Mouse (Mus musculus) left cerebral cortex, adult 6 months (tissue): ENCODE data around the gene Cdca3. TPM values are rescaled to one million over a fixed set of nuclear protein-coding genes. Genes with fewer than 3 reads are reported as not detected.

ENCODE experiments used
- long read RNA-seq, 2 experiments: library from polyadenylated mRNA; unstranded; transcript quantifications; one replicate each; pipeline ENCODE4 v2.0.0; 2019 to 2020
- polyA plus RNA-seq: library from polyadenylated mRNA; unstranded; fragments of <200 nt; fragmentation: Nextera tagmentation; gene quantifications from 2 replicates; pipeline ENCODE4 v1.2.3, GENCODE M21; 2021

The Cdca3 gene
- polyA plus RNA-seq = 0.65 and 0.78 TPM in 2 replicates
- long read RNA-seq, experiment 1, partial matches to known transcripts = 1 of 4 reads
- long read RNA-seq, experiment 1, other reads (novel, unspliced or antisense) = 0 of 4 reads
- long read RNA-seq, experiment 2 = 0 reads

DNA sequence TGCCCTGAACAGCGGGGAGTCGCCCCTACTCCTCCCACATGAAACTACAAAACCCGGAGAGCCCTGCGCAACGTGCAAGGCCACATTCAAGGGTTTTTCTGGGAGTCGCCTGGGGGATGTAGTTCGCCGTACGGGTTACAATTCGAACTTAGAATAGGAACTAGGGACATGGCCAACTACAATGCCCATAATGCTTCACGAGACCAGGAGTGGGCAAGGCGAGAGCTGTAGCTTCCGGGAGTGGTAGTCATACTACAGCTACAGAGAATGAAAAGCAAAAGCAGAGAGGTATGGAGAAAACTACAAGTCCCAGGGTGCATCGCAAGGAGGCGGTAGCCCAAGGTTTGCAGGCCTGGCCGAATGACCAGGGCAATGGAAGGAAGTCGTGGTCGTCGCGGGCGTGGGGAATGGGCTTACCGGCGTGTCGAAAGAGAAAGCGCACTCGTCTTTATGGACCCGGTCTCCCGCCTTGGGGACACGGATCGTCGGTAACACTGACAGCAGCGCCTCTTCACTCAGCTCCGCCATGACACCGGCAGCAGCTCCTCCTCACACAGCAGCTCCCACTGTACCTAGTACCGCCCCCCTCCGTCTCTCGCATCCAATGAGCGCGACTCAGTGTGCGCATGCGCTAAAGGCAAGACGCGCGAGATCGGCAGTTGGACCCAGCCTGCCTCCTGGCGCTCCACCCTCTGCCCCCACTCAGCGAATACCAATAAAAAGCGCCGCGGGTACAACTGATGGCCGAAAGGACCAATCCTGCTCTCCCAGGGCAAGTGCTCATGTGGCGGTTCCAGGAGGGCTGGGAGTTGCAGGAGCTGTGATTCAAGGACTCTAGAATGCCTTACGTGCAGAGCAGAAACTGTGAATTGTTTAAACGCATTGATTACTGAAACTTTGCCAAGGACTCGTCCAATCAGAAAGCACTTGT lies at the start of gene Cdca3, which contains the start of gene Usp5:
Gene Cdca3 (plus strand): TSS at position 680 of the 931 bp plus-strand sequence.
Gene Usp5 (minus strand): TSS at position 617 of the 931 bp plus-strand sequence.

DNA sequence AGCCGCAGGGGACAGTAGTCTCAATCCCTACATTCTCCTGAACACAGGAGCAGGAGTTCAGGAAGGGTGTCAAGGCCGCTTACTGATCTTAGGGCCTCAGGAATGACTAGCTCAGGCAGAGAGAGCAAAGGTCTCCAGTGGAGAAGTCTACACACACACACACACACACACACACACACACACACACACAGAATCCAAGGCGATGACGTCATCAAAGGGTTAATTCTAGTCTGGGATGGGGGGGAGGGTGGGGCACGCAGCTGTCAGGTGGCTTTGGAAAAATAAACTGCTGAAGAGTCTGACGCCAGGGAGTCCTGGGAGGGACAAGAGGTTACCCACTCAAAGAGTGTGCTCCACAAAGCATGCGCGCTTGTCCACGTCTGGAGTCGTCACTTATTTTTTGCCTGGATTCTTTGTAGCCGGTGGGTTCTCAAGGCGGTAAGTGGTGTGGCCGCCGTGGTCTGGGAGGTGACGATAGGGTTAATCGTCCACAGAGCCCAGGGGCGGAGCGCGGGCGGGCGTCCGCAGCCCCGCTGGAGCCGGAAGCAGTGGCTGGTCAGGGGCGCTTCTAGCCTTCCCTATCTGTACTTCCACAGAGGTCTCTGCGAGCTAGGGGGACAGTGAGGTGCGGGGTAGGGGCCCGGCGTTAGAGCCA lies 20.9 kb upstream of the Cdca3 start, which contains the start of gene Spsb2:
Gene Spsb2 (plus strand): TSS at position 304 of the 655 bp plus-strand sequence.

DNA sequence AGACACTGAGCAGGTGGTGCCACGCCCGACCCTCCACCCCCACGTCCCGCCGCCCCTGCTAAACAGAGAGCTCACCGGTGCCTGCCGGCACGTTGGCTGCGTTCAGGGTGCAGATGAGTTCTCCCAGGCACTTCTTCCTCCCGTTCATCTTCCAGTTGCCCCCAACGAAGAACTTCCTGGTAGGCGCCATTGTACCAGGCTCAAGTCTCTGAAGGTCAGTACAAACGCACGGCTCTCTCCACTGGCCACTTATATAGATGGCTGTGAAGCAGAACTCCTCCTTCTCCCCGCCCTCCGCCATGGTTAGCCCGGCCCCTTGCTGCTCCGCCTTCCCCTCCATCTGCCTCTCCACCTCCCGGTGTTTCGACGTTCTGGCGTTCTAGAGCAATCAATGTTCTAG lies 15.4 kb upstream of the Cdca3 start, which contains the start of gene Tpi1:
Gene Tpi1 (minus strand): TSS at position 364 of the 400 bp plus-strand sequence.

DNA sequence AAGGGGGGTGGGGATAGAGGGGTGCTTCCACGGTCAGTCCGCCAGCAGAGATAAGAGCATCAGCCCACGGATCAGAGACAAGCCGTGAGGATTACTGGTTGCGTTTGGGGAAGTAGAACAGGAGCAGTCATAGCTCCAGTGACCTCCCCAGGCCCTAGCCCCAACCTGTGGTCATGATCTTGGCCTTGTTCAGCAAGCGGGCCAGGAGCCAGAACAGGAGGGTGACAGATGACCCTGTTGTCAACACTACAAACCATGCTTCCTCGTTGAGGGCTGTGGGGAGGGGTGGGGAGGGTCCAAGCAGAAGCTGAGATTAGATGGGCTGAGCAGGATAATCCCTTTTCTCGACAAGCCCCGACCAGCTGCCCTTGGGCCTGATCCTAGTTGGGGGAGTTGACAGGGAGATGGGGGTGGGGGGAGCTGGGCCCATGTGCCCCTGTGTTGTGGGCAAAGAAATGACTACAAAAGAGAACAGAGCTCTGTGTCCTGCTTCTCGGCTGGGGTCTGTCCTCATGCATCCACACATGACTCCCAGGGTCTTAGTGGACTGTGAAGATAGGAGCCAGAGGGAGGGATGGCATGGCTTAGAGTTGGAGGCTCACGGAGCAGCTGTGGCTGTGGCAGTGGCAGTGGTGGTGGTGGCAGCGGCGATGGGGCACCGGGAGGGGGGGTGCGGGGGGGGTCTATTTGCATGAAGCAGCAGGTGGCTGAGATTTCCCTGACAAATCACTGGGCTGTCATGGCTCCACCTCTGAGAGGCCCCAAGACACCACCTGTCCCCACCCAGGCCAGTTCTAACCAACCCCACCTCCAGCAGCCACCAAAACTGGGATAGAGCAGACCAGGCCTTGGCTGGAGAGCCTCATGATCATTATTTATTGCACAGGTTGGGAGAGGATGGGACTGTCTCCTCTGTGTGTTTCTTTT lies 11.2 kb downstream of the Cdca3 start, which contains the start of gene Gnb3:
Gene Gnb3 (minus strand): TSS at position 35 of the 927 bp plus-strand sequence.

DNA sequence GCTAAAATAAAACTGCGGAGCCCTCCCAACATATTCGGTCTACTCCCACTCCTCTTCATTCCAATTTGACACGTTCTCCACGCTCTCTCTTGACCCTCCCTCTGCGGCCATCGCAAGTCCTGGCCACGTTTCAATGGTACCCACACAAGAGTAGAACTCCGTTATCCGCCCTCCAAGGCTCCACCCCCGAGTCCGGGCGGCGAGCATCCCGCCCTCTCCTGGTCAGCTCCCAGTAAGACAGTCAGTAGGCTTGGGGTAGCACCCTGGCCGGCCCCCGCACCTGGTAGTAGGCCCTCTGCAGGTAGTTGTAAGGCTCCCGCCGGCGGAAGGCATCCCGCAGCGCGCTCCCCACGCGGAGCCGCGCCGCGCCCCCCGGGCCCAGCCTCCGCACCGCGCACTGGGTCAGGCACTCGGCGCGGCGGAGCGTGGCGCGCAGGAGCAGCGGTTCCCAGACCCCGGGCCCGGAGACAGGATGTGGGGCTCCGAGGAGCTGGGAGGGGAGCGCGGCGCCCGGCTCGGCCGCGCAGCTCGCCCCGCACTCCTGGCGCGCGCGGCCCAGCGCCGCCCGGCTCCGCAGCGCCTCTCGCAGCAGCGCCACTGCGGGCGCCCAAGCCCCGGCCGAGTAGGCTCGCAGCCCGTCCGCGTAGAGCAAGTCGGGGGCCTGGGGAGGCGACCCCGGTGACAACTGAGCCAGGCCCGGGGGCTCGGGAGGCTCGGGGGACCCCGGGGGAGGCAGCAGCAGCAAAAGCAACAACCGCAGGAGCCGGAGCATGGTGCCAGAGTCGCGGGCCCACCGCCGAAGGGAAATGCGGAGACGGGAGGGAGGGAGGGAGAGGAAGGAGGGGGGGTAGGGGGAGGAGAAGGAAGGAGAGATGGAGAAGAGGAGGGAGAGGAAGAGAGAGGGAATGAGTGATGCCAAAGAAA lies 27.8 kb downstream of the Cdca3 start, which contains the start of gene P3h3:
Gene P3h3 (minus strand): TSS at position 837 of the 924 bp plus-strand sequence.

DNA sequence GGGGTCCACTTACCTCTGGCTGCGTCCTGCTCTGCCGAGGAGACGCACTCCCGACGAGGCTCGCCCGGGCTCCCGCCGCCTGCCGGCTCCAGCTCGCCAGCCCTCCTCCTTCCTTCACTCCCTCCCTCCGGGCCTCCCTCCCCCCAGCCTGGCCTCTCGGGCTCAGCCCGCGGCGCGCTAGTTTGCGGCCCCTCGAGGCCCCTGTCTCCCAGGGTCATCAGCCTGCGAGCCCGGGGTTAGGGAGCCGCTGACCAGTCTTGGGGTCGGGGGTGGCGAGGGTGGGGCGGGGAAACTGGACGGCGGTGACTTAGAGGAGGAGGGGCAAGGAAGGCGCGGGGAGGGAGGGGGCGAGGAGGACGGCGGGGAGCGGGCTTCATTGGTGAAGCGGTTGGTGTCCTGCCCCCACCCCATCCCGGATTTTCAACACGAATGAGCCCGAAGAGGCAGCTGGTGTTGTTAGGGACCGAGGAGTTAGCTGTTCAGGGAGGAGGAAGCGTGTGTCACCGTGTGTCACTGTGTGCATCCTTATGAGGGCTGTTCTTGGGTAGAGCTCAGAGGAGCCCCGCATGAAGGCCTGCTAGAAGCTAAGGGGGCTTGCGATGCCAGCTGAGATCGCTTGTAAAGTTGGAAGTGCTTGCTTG lies 34.4 kb downstream of the Cdca3 start, which contains the start of gene Gpr162:
Gene Gpr162 (minus strand): TSS at position 326 of the 641 bp plus-strand sequence.

Other genes with a start within 250 kb of the Cdca3 start
- not detected in 2 replicates for gene C1s2, start 193.5 kb upstream of the Cdca3 start, polyA plus RNA-seq
- gene Lpcat3, start 166.5 kb upstream of the Cdca3 start, polyA plus RNA-seq = 14.8 and 15.8 TPM in 2 replicates
- 81.8 and 92.0 TPM in 2 replicates for gene Emg1, start 117.4 kb upstream of the Cdca3 start, polyA plus RNA-seq
- gene Phb2, start 117.2 kb upstream of the Cdca3 start, polyA plus RNA-seq = 143 and 147 TPM in 2 replicates
- 3.5 and 5.4 TPM in 2 replicates for gene Ptpn6, start 90.8 kb upstream of the Cdca3 start, polyA plus RNA-seq
- 1,134 and 1,230 TPM in 2 replicates for gene Grcc10, start 88.2 kb upstream of the Cdca3 start, polyA plus RNA-seq
- gene Gm45234, start 73.5 kb upstream of the Cdca3 start, polyA plus RNA-seq = not detected in 2 replicates
- gene Atn1, start 73.0 kb upstream of the Cdca3 start, polyA plus RNA-seq = 12.8 and 30.3 TPM in 2 replicates
- gene Eno2, start 59.9 kb upstream of the Cdca3 start, polyA plus RNA-seq = 524 and 939 TPM in 2 replicates
- gene Lrrc23, start 49.8 kb upstream of the Cdca3 start, polyA plus RNA-seq = 0.85 and 2.2 TPM in 2 replicates
- gene Spsb2, start 20.9 kb upstream of the Cdca3 start, polyA plus RNA-seq = 3.9 and 5.0 TPM in 2 replicates
- 1,295 and 1,347 TPM in 2 replicates for gene Tpi1, start 15.3 kb upstream of the Cdca3 start, polyA plus RNA-seq
- 82.3 and 115 TPM in 2 replicates for gene Usp5, start 63 bp upstream of the Cdca3 start, polyA plus RNA-seq
- gene Gnb3, start 10.7 kb downstream of the Cdca3 start, polyA plus RNA-seq = not detected in 2 replicates
- gene P3h3, start 28.2 kb downstream of the Cdca3 start, polyA plus RNA-seq = 0.99 and 5.6 TPM in 2 replicates
- gene Gpr162, start 34.4 kb downstream of the Cdca3 start, polyA plus RNA-seq = 0.87 and 14.7 TPM in 2 replicates
- gene Cd4, start 58.7 kb downstream of the Cdca3 start, polyA plus RNA-seq = 5.7 and 6.2 TPM in 2 replicates
- gene Lag3, start 82.2 kb downstream of the Cdca3 start, polyA plus RNA-seq = 7.3 and 8.8 TPM in 2 replicates
- 367 and 833 TPM in 2 replicates for gene Ptms, start 90.6 kb downstream of the Cdca3 start, polyA plus RNA-seq
- 569 and 770 TPM in 2 replicates for gene Mlf2, start 101.8 kb downstream of the Cdca3 start, polyA plus RNA-seq
- 254 TPM in 2 replicates for gene Cops7a, start 136.0 kb downstream of the Cdca3 start, polyA plus RNA-seq
- gene Pianp, start 167.1 kb downstream of the Cdca3 start, polyA plus RNA-seq = 42.6 and 156 TPM in 2 replicates
- gene Zfp384, start 179.6 kb downstream of the Cdca3 start, polyA plus RNA-seq = 4.7 and 11.8 TPM in 2 replicates
- 61.4 and 67.8 TPM in 2 replicates for gene Ing4, start 210.2 kb downstream of the Cdca3 start, polyA plus RNA-seq
- 1.3 and 2.3 TPM in 2 replicates for gene Acrbp, start 220.1 kb downstream of the Cdca3 start, polyA plus RNA-seq
- 0.87 and 1.2 TPM in 2 replicates for gene Lpar5, start 238.4 kb downstream of the Cdca3 start, polyA plus RNA-seq